Mouse (Mus musculus) left cerebral cortex, adult 11 months (tissue): Measurements from ENCODE around the gene Ecel1.

Experiments
- DNase-seq: peaks from one replicate; pipeline ENCODE4 v3.0.0; 2022; ENCODE audit warnings: low spot score

The Ecel1 gene

GRCm38 (mm10) chr1:87101411-87101810 lies 54.9 kb downstream of the Ecel1 start, which contains the start of gene Alpi:
Gene Alpi (minus strand): TSS chr1:87101606.
- no peak for DNase-seq

- DNase-seq: peak; percentile 12
Measured at GRCm38 (mm10) chr1:87098358-87098975, 57.9 kb downstream of the Ecel1 start.
